Comparison of ENCODE assay signal across 9 mouse cellular contexts in genomic region chr7:19769434-19770374, GRCm38 (mm10). TPM values are rescaled to one million over a fixed set of nuclear protein-coding genes. Genes with fewer than 3 reads are reported as not detected.
A peak's percentile ranks its signal among the peaks of the same experiment; 100 is the strongest.
DNase-seq lines count a peak whose midpoint lies in the region; ATAC-seq and TF ChIP-seq lines count a peak whose summit lies in the region.
"Had no signal": no experiment of that assay in that cellular context is flagged by ENCODE, and none has a peak within 500 bp of the region (broad histone marks: within the 10 kb centered on the region; RNA-seq: fewer than 3 reads in every experiment).

No protein-coding gene starts in this region.

- peaks cover 32% of the 10 kb centered on the region for H3K4me1 ChIP-seq in kidney, embryonic 14.5 days (ENCODE audit: control insufficient read depth, insufficient read depth, low read length)
- H3K4me1 ChIP-seq in hindbrain, embryonic 16.5 days (ENCODE audit: control insufficient read depth, insufficient read depth, low read depth, low read length), result peaks cover 13% of the 10 kb centered on the region

- H3K9ac ChIP-seq in kidney, embryonic 14.5 days (ENCODE audit: low read depth, low read length), result peak overlapping the region; percentile 67
- H3K9ac ChIP-seq in hindbrain, embryonic 16.5 days (ENCODE audit: low read depth, low read length), result peak overlapping the region; percentile 63

- no peak for DNase-seq in kidney, adult 18-20 months
- DNase-seq in frontal cortex, adult 2 months (ENCODE audit: extremely low spot score in 1 of 2, low spot score in 1 of 2), result no peak
- DNase-seq in spleen, postnatal 4 days (ENCODE audit: low spot score in 2 of 2), result no peak
- DNase-seq in gastrocnemius, postnatal 10 days, result no peak

- no peak overlapping the region for H3ac ChIP-seq in myocyte (ENCODE audit: control insufficient read depth, insufficient read length)

- no peak for TF ChIP-seq POLR2A in myocyte (IDR thresholded peaks at IDR 0.05; ENCODE audit: insufficient read length, low read depth)

- H3K9me3 ChIP-seq in kidney, embryonic 14.5 days (ENCODE audit: control insufficient read depth, low read length), result no peaks in the 10 kb centered on the region
- H3K9me3 ChIP-seq in hindbrain, embryonic 16.5 days (ENCODE audit: control insufficient read depth, low read length), result no peaks in the 10 kb centered on the region

- H3K4me2 ChIP-seq in kidney, embryonic 14.5 days (replicated peaks; ENCODE audit: low read depth, low read length), result peak overlapping the region; percentile 67
- peak overlapping the region; percentile 90 for H3K4me2 ChIP-seq in hindbrain, embryonic 16.5 days (ENCODE audit: low read length)
- H3K4me2 ChIP-seq in myocyte (ENCODE audit: low read depth), result peak overlapping the region; percentile 60

- ATAC-seq in kidney, embryonic 14.5 days (ENCODE audit: low FRiP score, low TSS enrichment), result no peak; the same call in 1 of the 2 replicates
- ATAC-seq in common myeloid progenitor, adult 5-6 weeks (replicated peaks; ENCODE audit: low read depth, poor library complexity, severe bottlenecking), result peak; percentile 15
- peak; percentile 16; the same call in 1 of the 2 replicates for ATAC-seq in hindbrain, embryonic 16.5 days

- peaks cover 11% of the 10 kb centered on the region; the same call in 1 of the 2 replicates for H3K36me3 ChIP-seq in kidney, embryonic 14.5 days (ENCODE audit: control insufficient read depth, insufficient read depth, low read length)
- H3K36me3 ChIP-seq in hindbrain, embryonic 16.5 days (ENCODE audit: control insufficient read depth, insufficient read depth, low read length), result no peaks in the 10 kb centered on the region
- H3K36me3 ChIP-seq in myocyte (ENCODE audit: control insufficient read depth, insufficient read depth), result no peaks in the 10 kb centered on the region

- H3K4me3 ChIP-seq in kidney, embryonic 14.5 days (ENCODE audit: low read length), result peak overlapping the region; percentile 51
- H3K4me3 ChIP-seq in hindbrain, embryonic 16.5 days (ENCODE audit: low read length), result peak overlapping the region; percentile 47
- H3K4me3 ChIP-seq in myocyte, result peak overlapping the region; percentile 12

- WGBS in kidney, embryonic 14.5 days, result 4% methylated on average over 16 of the region's 16 CpGs
- WGBS in hindbrain, embryonic 16.5 days, result 8% methylated on average over 16 of the region's 16 CpGs

- H3K27ac ChIP-seq in kidney, embryonic 14.5 days (ENCODE audit: low read depth, low read length), result peak overlapping the region; percentile 85; the same call in 1 of the 2 replicates
- H3K27ac ChIP-seq in hindbrain, embryonic 16.5 days (ENCODE audit: low read depth, low read length), result no peak overlapping the region

- H3K79me2 ChIP-seq in myocyte (ENCODE audit: control insufficient read depth, insufficient read depth), result no peaks in the 10 kb centered on the region

- H3K27me3 ChIP-seq in kidney, embryonic 14.5 days (ENCODE audit: control insufficient read depth, insufficient read depth, low read length), result no peaks in the 10 kb centered on the region
- H3K27me3 ChIP-seq in hindbrain, embryonic 16.5 days (replicated peaks; ENCODE audit: control insufficient read depth, insufficient read depth, low read length), result peaks cover 26% of the 10 kb centered on the region
- peaks cover 14% of the 10 kb centered on the region for H3K27me3 ChIP-seq in myocyte (ENCODE audit: control insufficient read depth, insufficient read depth, insufficient read length)
- H3K27me3 ChIP-seq: Patski had no signal

TF ChIP-seq in myocyte, 11 proteins besides CTCF, POLR2A, EP300 and RAD21:
- no peak for TF ChIP-seq E2F4 (IDR thresholded peaks at IDR 0.05; ENCODE audit: insufficient read depth)
- TF ChIP-seq SRF (IDR thresholded peaks at IDR 0.05; ENCODE audit: control insufficient read depth, insufficient read length, low read depth), result no peak
- no peak for TF ChIP-seq MYOD1 (IDR thresholded peaks at IDR 0.05; ENCODE audit: control insufficient read depth in 1 of 3, insufficient read length in 2 of 3, low read depth in 2 of 3)
- TF ChIP-seq MYOG (IDR thresholded peaks at IDR 0.05; ENCODE audit: control insufficient read depth in 1 of 3, insufficient read depth in 1 of 3, insufficient read length in 2 of 3, low read depth in 2 of 3), result no peak
- no peak for TF ChIP-seq TCF12 (IDR thresholded peaks at IDR 0.05; ENCODE audit: insufficient read depth, poor library complexity, severe bottlenecking)
- no peak for TF ChIP-seq POLR2AphosphoS2 (IDR thresholded peaks at IDR 0.05; ENCODE audit: insufficient read length, low read depth)
- no peak for TF ChIP-seq CEBPB (IDR thresholded peaks at IDR 0.05; ENCODE audit: insufficient read depth, poor library complexity, severe bottlenecking)
- no peak for TF ChIP-seq MAX (IDR thresholded peaks at IDR 0.05; ENCODE audit: low read depth)
- no peak for TF ChIP-seq TCF3 (IDR thresholded peaks at IDR 0.05; ENCODE audit: insufficient read length, low read depth)
- no peak for TF ChIP-seq REST (IDR thresholded peaks at IDR 0.05; ENCODE audit: insufficient read depth, insufficient read length)
- TF ChIP-seq USF1 (IDR thresholded peaks at IDR 0.05; ENCODE audit: low read depth), result no peak

RNA-seq across cellular contexts. Expression of gene Bcam, which starts 1.1 kb away (rescaled TPM):
- 177 and 214 TPM in 2 replicates for polyA plus RNA-seq in kidney, embryonic 14.5 days (2014; fragmentation: Nextera tagmentation; extraction: Ambion mirVana)
- 0.32 TPM in 1 of 2 replicates, not detected in the other for total RNA-seq in common myeloid progenitor, adult 5-6 weeks (2017)
- 24.4 and 24.6 TPM in 2 replicates for polyA plus RNA-seq in hindbrain, embryonic 16.5 days (2015; fragmentation: Nextera tagmentation; extraction: Ambion mirVana)
- 29.3 TPM for polyA plus RNA-seq in myocyte (2012; fragmentation: generic; extraction: Trizol)
- 22.2 and 23.0 TPM in 2 replicates for polyA plus RNA-seq in frontal cortex, adult 2 months (2012; rRNA removed)
- 10 to 100 TPM; 60.3 to 68.9 TPM for total RNA-seq in gastrocnemius, postnatal 10 days (2021)

RNA-seq across cellular contexts. Expression of gene Nectin2, which starts 19.4 kb away (rescaled TPM):
- polyA plus RNA-seq in kidney, embryonic 14.5 days (2014; fragmentation: Nextera tagmentation; extraction: Ambion mirVana), result 106 and 139 TPM in 2 replicates
- 0.73 and 2.5 TPM in 2 replicates for total RNA-seq in common myeloid progenitor, adult 5-6 weeks (2017)
- polyA plus RNA-seq in hindbrain, embryonic 16.5 days (2015; fragmentation: Nextera tagmentation; extraction: Ambion mirVana), result 57.7 and 59.7 TPM in 2 replicates
- polyA plus RNA-seq in myocyte (2012; fragmentation: generic; extraction: Trizol), result 27.1 TPM
- 7.6 and 7.7 TPM in 2 replicates for polyA plus RNA-seq in frontal cortex, adult 2 months (2012; rRNA removed)
- total RNA-seq in gastrocnemius, postnatal 10 days (2021), result 10 to 100 TPM; 13.3 to 14.6 TPM

RNA-seq across cellular contexts. Expression of gene Cblc, which starts 26.9 kb away (rescaled TPM):
- polyA plus RNA-seq in kidney, embryonic 14.5 days (2014; fragmentation: Nextera tagmentation; extraction: Ambion mirVana), result 4.7 and 7.3 TPM in 2 replicates
- not detected in 2 replicates for total RNA-seq in common myeloid progenitor, adult 5-6 weeks (2017)
- polyA plus RNA-seq in hindbrain, embryonic 16.5 days (2015; fragmentation: Nextera tagmentation; extraction: Ambion mirVana), result 0.34 and 0.41 TPM in 2 replicates
- polyA plus RNA-seq in myocyte (2012; fragmentation: generic; extraction: Trizol), result 0.90 TPM
- polyA plus RNA-seq in frontal cortex, adult 2 months (2012; rRNA removed), result not detected in 2 replicates
- under 1 TPM; 0.38 to 0.59 TPM for total RNA-seq in gastrocnemius, postnatal 10 days (2021)

RNA-seq across cellular contexts. Expression of gene Bcl3, which starts 52.9 kb away (rescaled TPM):
- 3.5 and 4.2 TPM in 2 replicates for polyA plus RNA-seq in kidney, embryonic 14.5 days (2014; fragmentation: Nextera tagmentation; extraction: Ambion mirVana)
- 1.6 and 2.4 TPM in 2 replicates for total RNA-seq in common myeloid progenitor, adult 5-6 weeks (2017)
- polyA plus RNA-seq in hindbrain, embryonic 16.5 days (2015; fragmentation: Nextera tagmentation; extraction: Ambion mirVana), result 0.70 and 1.2 TPM in 2 replicates
- 19.2 TPM for polyA plus RNA-seq in myocyte (2012; fragmentation: generic; extraction: Trizol)
- 0.56 and 0.69 TPM in 2 replicates for polyA plus RNA-seq in frontal cortex, adult 2 months (2012; rRNA removed)
- 1 to 10 TPM; 1.8 to 7.0 TPM for total RNA-seq in gastrocnemius, postnatal 10 days (2021)

RNA-seq across cellular contexts. Expression of gene Tomm40, which starts 54.5 kb away (rescaled TPM):
- 159 and 177 TPM in 2 replicates for polyA plus RNA-seq in kidney, embryonic 14.5 days (2014; fragmentation: Nextera tagmentation; extraction: Ambion mirVana)
- total RNA-seq in common myeloid progenitor, adult 5-6 weeks (2017), result 40.1 and 47.0 TPM in 2 replicates
- 134 and 135 TPM in 2 replicates for polyA plus RNA-seq in hindbrain, embryonic 16.5 days (2015; fragmentation: Nextera tagmentation; extraction: Ambion mirVana)
- polyA plus RNA-seq in myocyte (2012; fragmentation: generic; extraction: Trizol), result 112 TPM
- polyA plus RNA-seq in frontal cortex, adult 2 months (2012; rRNA removed), result 115 and 118 TPM in 2 replicates
- total RNA-seq in gastrocnemius, postnatal 10 days (2021), result 10 to 100 TPM; 59.3 to 63.3 TPM
